Comparison of ENCODE assay signal across 7 mouse cellular contexts in genomic region chrX:133734984-133735383, GRCm38 (mm10). TPM values are rescaled to one million over a fixed set of nuclear protein-coding genes. Genes with fewer than 3 reads are reported as not detected.
DNase-seq lines count a peak whose midpoint lies in the region; ATAC-seq and TF ChIP-seq lines count a peak whose summit lies in the region.

No protein-coding gene starts in this region.

- peak in 1 of 2 experiments; percentile 10 for DNase-seq in left cerebral cortex, adult 2 months (ENCODE audit: extremely low spot score in 1 of 2, low spot score in 2 of 2)
- DNase-seq in left cerebral cortex, adult 8-10 months (ENCODE audit: low spot score in 2 of 2): no peak
- DNase-seq in NIH3T3 (ENCODE audit: low read depth): peak; percentile 52
- DNase-seq in kidney, adult 9 months: peak; percentile 42

- TF ChIP-seq POLR2A in bone marrow macrophage, adult 2 months (IDR thresholded peaks at IDR 0.05; ENCODE audit: borderline replicate concordance, low read depth, low read length): no peak

- intact Hi-C loops in left cerebral cortex, adult 2 months (cut with DNase I): no loop called here

- ATAC-seq in megakaryocyte progenitor cell, adult 5-6 weeks (replicated peaks; ENCODE audit: poor library complexity): peak; percentile 65
- no peak for ATAC-seq in erythroblast, adult 5-6 weeks (replicated peaks; ENCODE audit: low FRiP score, poor library complexity, severe bottlenecking)

- no peaks in the 10 kb centered on the region for H3K4me1 ChIP-seq in bone marrow macrophage, adult 2 months (ENCODE audit: control insufficient read depth, insufficient read depth, low read length)

- H3K4me3 ChIP-seq in left cerebral cortex, adult 2 months: no peak overlapping the region
- no peak overlapping the region for H3K4me3 ChIP-seq in bone marrow macrophage, adult 2 months (ENCODE audit: insufficient read depth, low read length)

- peak; percentile 66 for TF ChIP-seq CTCF in left cerebral cortex, adult 2 months (IDR thresholded peaks at IDR 0.05)
- peak; percentile 24; the same call in 1 of the 2 replicates for TF ChIP-seq CTCF in bone marrow macrophage, adult 2 months (IDR thresholded peaks at IDR 0.05; ENCODE audit: low read depth, low read length)

- no peak overlapping the region for H3K27ac ChIP-seq in left cerebral cortex, adult 2 months
- H3K27ac ChIP-seq in bone marrow macrophage, adult 2 months (ENCODE audit: insufficient read depth, low read depth, low read length): no peak overlapping the region

RNA-seq across cellular contexts. Expression of gene Pcdh19, which starts 46.2 kb away (rescaled TPM):
- total RNA-seq in left cerebral cortex, adult 2 months (2021): 10 to 100 TPM; 38.8 to 39.7 TPM
- 10 to 100 TPM; 24.8 to 35.4 (median 25.8) TPM for total RNA-seq in left cerebral cortex, adult 8-10 months (2022)
- 0.11 and 0.83 TPM in 2 replicates for polyA plus RNA-seq in bone marrow macrophage, adult 2 months (2012; ENCODE audit: insufficient read depth, insufficient read length, missing spikeins)
- not detected in 2 replicates for total RNA-seq in megakaryocyte progenitor cell, adult 5-6 weeks (2015)
- not detected in 2 replicates for total RNA-seq in megakaryocyte progenitor cell, adult 5-6 weeks (2017)
- not detected in 2 replicates for total RNA-seq in erythroblast, adult 5-6 weeks (2015; ENCODE audit: low replicate concordance)
- total RNA-seq in erythroblast, adult 5-6 weeks (2017; ENCODE audit: low replicate concordance): 0.28 TPM in 1 of 2 replicates, not detected in the other

Comparison
In these comparisons a context has a peak if more than half of its experiments do, and no peak if none do; other contexts are left out.
1. DNase-seq: peak in NIH3T3 (single experiment) and kidney, adult 9 months (single experiment); none in left cerebral cortex, adult 8-10 months (0 of 2).
2. RNA of gene Pcdh19, which starts 46.2 kb away (total RNA-seq): 38.8 to 39.7 TPM in left cerebral cortex, adult 2 months and 24.8 to 35.4 TPM in left cerebral cortex, adult 8-10 months; not detected in megakaryocyte progenitor cell, adult 5-6 weeks and 0.28 TPM in erythroblast, adult 5-6 weeks; every median in the first group is over 10 times any median in the second.